Mouse (Mus musculus) forebrain, embryonic 10.5 days (tissue): ENCODE data around the gene Lrch4. TPM values are rescaled to one million over a fixed set of nuclear protein-coding genes. Genes with fewer than 3 reads are reported as not detected.

ENCODE experiments used
- DNase-seq: peaks from one replicate; pipeline ENCODE4 v3.0.0-alpha.2; 2017; ENCODE audit warnings: low spot score; ENCODE audit errors: extremely low spot score
- H3K27ac ChIP-seq: fragments of 300-500 bp; sonication (generic); 2 replicates; pipeline ENCODE4 v1.5.1; 2016; ENCODE audit warnings: mild to moderate bottlenecking
- H3K27me3 ChIP-seq: fragments of 300-500 bp; sonication (generic); 2 replicates; pipeline ENCODE4 v1.6.1; 2016; ENCODE audit warnings: mild to moderate bottlenecking; ENCODE audit not compliant: poor library complexity, severe bottlenecking
- H3K36me3 ChIP-seq: fragments of 300-500 bp; sonication (generic); replicated peaks from 2 replicates; pipeline ENCODE4 v1.6.1; 2016; ENCODE audit warnings: mild to moderate bottlenecking, moderate library complexity
- H3K4me1 ChIP-seq: fragments of 300-500 bp; sonication (generic); 2 replicates; pipeline ENCODE4 v1.6.1; 2016
- H3K4me3 ChIP-seq: fragments of 300-500 bp; sonication (generic); 2 replicates; pipeline ENCODE4 v1.5.1; 2016; ENCODE audit warnings: mild to moderate bottlenecking, moderate library complexity
- H3K9me3 ChIP-seq: fragments of 300-500 bp; sonication (generic); 2 replicates; pipeline ENCODE4 v1.6.1; 2016; ENCODE audit warnings: mild to moderate bottlenecking, moderate library complexity
- WGBS: fragments of 180-500 bp; shearing (Covaris S2); methylation state at CpG from one replicate; pipeline ENCODE4 v1.1.7; 2016; 5-methylcytosine and 5-hydroxymethylcytosine counted together
- polyA plus RNA-seq: library from polyadenylated mRNA; unstranded; fragments of >200 nt; fragmentation: Nextera tagmentation; extraction: Ambion mirVana; gene quantifications from 2 replicates; pipeline ENCODE4 v1.2.1, GENCODE M21; 2016

Lrch4 gene
- polyA plus RNA-seq, 1 experiment from 2014 or later: 29.0 TPM

GRCm38 (mm10) chr5:137645091-137645651 is 16.2 kb downstream of the Lrch4 start:
- H3K27ac ChIP-seq: no peak overlapping the region
- peaks cover 52% of the 10 kb centered on the region for H3K27me3 ChIP-seq
- peaks cover 48% of the 10 kb centered on the region for H3K4me1 ChIP-seq
- peak overlapping the region; percentile 44 for H3K4me3 ChIP-seq
- H3K36me3 ChIP-seq: peaks cover 27% of the 10 kb centered on the region
- peak; percentile 37 for DNase-seq
- WGBS: 2% methylated on average over 44 of the region's 44 CpGs
- H3K9me3 ChIP-seq: no peaks in the 10 kb centered on the region

GRCm38 (mm10) chr5:137645652-137646091 is 16.8 kb downstream of the Lrch4 start, which contains the start of gene Irs3:
Gene Irs3, minus strand, starts transcription at chr5:137645714.
- DNase-seq: no peak
- H3K4me1 ChIP-seq: peaks cover 50% of the 10 kb centered on the region
- H3K27ac ChIP-seq: 0 out of 2 replicates have a peak within 1 kb of the TSS, but pooled peaks have one; percentile 2
- H3K9me3 ChIP-seq: no peaks in the 10 kb centered on the region
- H3K36me3 ChIP-seq: peaks cover 22% of the 10 kb centered on the region
- peak within 1 kb of the TSS; percentile 44 for H3K4me3 ChIP-seq
- 11% methylated on average over 11 of the region's 11 CpGs for WGBS
- H3K27me3 ChIP-seq: peaks cover 52% of the 10 kb centered on the region

GRCm38 (mm10) chr5:137647827-137648601 is 19.1 kb downstream of the Lrch4 start:
- Histone ChIP-seq H3K36me3 (peaks cover 19% of the 10 kb centered on the region), H3K4me1 (peaks cover 57% of the 10 kb centered on the region), H3K27me3 (peaks cover 44% of the 10 kb centered on the region), H3K9me3 (no peaks in the 10 kb centered on the region), H3K4me3 (no peak overlapping the region), H3K27ac (no peak overlapping the region)
- no peak for DNase-seq
- WGBS: 78% methylated on average over 9 of the region's 9 CpGs

GRCm38 (mm10) chr5:137649251-137649650 is 20.3 kb downstream of the Lrch4 start:
- H3K4me3 ChIP-seq: no peak overlapping the region
- peaks cover 49% of the 10 kb centered on the region for H3K4me1 ChIP-seq
- WGBS: 51% methylated on average over 4 of the region's 4 CpGs
- H3K9me3 ChIP-seq: no peaks in the 10 kb centered on the region
- peaks cover 32% of the 10 kb centered on the region for H3K27me3 ChIP-seq
- H3K36me3 ChIP-seq: peaks cover 31% of the 10 kb centered on the region
- H3K27ac ChIP-seq: peak overlapping the region; percentile 67; the same call in 1 of the 2 replicates
- no peak for DNase-seq

GRCm38 (mm10) chr5:137649669-137650571 is 21.0 kb downstream of the Lrch4 start:
- H3K4me3 ChIP-seq: peak overlapping the region; percentile 24; the same call in 1 of the 2 replicates
- no peaks in the 10 kb centered on the region for H3K9me3 ChIP-seq
- DNase-seq: no peak
- H3K27me3 ChIP-seq: peaks cover 25% of the 10 kb centered on the region
- H3K27ac ChIP-seq: peak overlapping the region; percentile 67
- 15% methylated on average over 18 of the region's 18 CpGs for WGBS
- peaks cover 44% of the 10 kb centered on the region for H3K4me1 ChIP-seq
- peaks cover 37% of the 10 kb centered on the region for H3K36me3 ChIP-seq

GRCm38 (mm10) chr5:137652474-137652873 is 23.6 kb downstream of the Lrch4 start:
- Histone ChIP-seq H3K27me3 (no peaks in the 10 kb centered on the region), H3K27ac (no peak overlapping the region), H3K36me3 (peaks cover 48% of the 10 kb centered on the region), H3K9me3 (no peaks in the 10 kb centered on the region), H3K4me1 (peaks cover 30% of the 10 kb centered on the region), H3K4me3 (no peak overlapping the region)
- 28% methylated on average over 3 of the region's 3 CpGs for WGBS
- peak; percentile 60 for DNase-seq

GRCm38 (mm10) chr5:137653366-137653765 is 24.4 kb downstream of the Lrch4 start:
- H3K36me3 ChIP-seq: peaks cover 55% of the 10 kb centered on the region
- WGBS: 93% methylated on average over 10 of the region's 10 CpGs

GRCm38 (mm10) chr5:137654746-137655145 is 25.8 kb downstream of the Lrch4 start:
- Histone ChIP-seq H3K9me3 (peaks cover 3% of the 10 kb centered on the region; the same call in 1 of the 2 replicates), H3K4me3 (no peak overlapping the region), H3K4me1 (peaks cover 19% of the 10 kb centered on the region), H3K27ac (no peak overlapping the region), H3K27me3 (no peaks in the 10 kb centered on the region), H3K36me3 (peaks cover 69% of the 10 kb centered on the region)
- 83% methylated on average over 7 of the region's 7 CpGs for WGBS
- no peak for DNase-seq

More at GRCm38 (mm10) chr5:137653366-137653765, 24.4 kb downstream of the Lrch4 start:
- peaks cover 2% of the 10 kb centered on the region; the same call in 1 of the 2 replicates for H3K9me3 ChIP-seq
- no peak overlapping the region for H3K4me3 ChIP-seq
- peaks cover 30% of the 10 kb centered on the region for H3K4me1 ChIP-seq
- DNase-seq: no peak
- H3K27me3 ChIP-seq: no peaks in the 10 kb centered on the region
- no peak overlapping the region for H3K27ac ChIP-seq

- 0 out of 2 replicates have a peak, but pooled peaks cover 4% of the 10 kb centered on the region for H3K4me1 ChIP-seq
- WGBS: 41% methylated on average over 6 of the region's 6 CpGs
- H3K9me3 ChIP-seq: peaks cover 3% of the 10 kb centered on the region; the same call in 1 of the 2 replicates
- no peaks in the 10 kb centered on the region for H3K27me3 ChIP-seq
- no peak overlapping the region for H3K4me3 ChIP-seq
- peaks cover 79% of the 10 kb centered on the region for H3K36me3 ChIP-seq
- no peak overlapping the region for H3K27ac ChIP-seq
- DNase-seq: peak; percentile 50
Observed at GRCm38 (mm10) chr5:137656977-137657376, 28.1 kb downstream of the Lrch4 start.

- Histone ChIP-seq H3K27me3 (no peaks in the 10 kb centered on the region), H3K4me1 (no peaks in the 10 kb centered on the region), H3K9me3 (peaks cover 3% of the 10 kb centered on the region; the same call in 1 of the 2 replicates), H3K36me3 (peaks cover 83% of the 10 kb centered on the region), H3K4me3 (no peak overlapping the region), H3K27ac (no peak overlapping the region)
- 92% methylated on average over 6 of the region's 6 CpGs for WGBS
- no peak for DNase-seq
Observed at GRCm38 (mm10) chr5:137660064-137660688, 31.3 kb downstream of the Lrch4 start.

GRCm38 (mm10) chr5:137663057-137663456 is 34.1 kb downstream of the Lrch4 start:
- peaks cover 99% of the 10 kb centered on the region for H3K36me3 ChIP-seq
- H3K4me3 ChIP-seq: no peak overlapping the region
- 78% methylated on average over 9 of the region's 9 CpGs for WGBS

GRCm38 (mm10) chr5:137668971-137669370 is 40.0 kb downstream of the Lrch4 start:
- 0 out of 2 replicates have a peak, but pooled peaks cover 3% of the 10 kb centered on the region for H3K9me3 ChIP-seq
- no peak overlapping the region for H3K4me3 ChIP-seq
- WGBS: 91% methylated on average over 10 of the region's 10 CpGs
- peaks cover 12% of the 10 kb centered on the region for H3K4me1 ChIP-seq
- H3K27ac ChIP-seq: no peak overlapping the region
- DNase-seq: no peak
- peaks cover 55% of the 10 kb centered on the region for H3K36me3 ChIP-seq
- H3K27me3 ChIP-seq: no peaks in the 10 kb centered on the region

More at GRCm38 (mm10) chr5:137663057-137663456, 34.1 kb downstream of the Lrch4 start:
- Histone ChIP-seq H3K27ac (no peak overlapping the region), H3K4me1 (no peaks in the 10 kb centered on the region), H3K9me3 (peaks cover 7% of the 10 kb centered on the region; the same call in 1 of the 2 replicates), H3K27me3 (no peaks in the 10 kb centered on the region)
- DNase-seq: no peak
